Mouse (Mus musculus) embryonic fibroblast, embryonic 13.5 days (primary cell): ENCODE results near the gene Nek6. TPM values are rescaled to one million over a fixed set of nuclear protein-coding genes. Genes with fewer than 3 reads are reported as not detected.

ENCODE experiments used
- H3K27ac ChIP-seq: 2 replicates; pipeline ENCODE4 v1.5.1; 2012; ENCODE audit warnings: low read length, control low read depth, inconsistent platforms; ENCODE audit not compliant: insufficient read depth
- H3K4me1 ChIP-seq: 2 replicates; pipeline ENCODE4 v1.6.1; 2011; ENCODE audit warnings: low read length; ENCODE audit not compliant: control insufficient read depth, insufficient read depth
- H3K4me3 ChIP-seq: 2 replicates; pipeline ENCODE4 v1.5.1; 2011; ENCODE audit warnings: mild to moderate bottlenecking, control low read depth, low read length; ENCODE audit not compliant: insufficient read depth
- CTCF ChIP-seq: IDR thresholded peaks from 2 replicates; pipeline ENCODE4 v1.5.1; 2011; ENCODE audit warnings: mild to moderate bottlenecking, control low read depth, low read length, moderate library complexity, borderline replicate concordance; ENCODE audit not compliant: insufficient read depth
- POLR2A ChIP-seq: IDR thresholded peaks from 2 replicates; pipeline ENCODE4 v1.6.1; 2011; ENCODE audit warnings: low read depth, mild to moderate bottlenecking, control low read depth, low read length, moderate library complexity
- polyA plus RNA-seq: library from polyadenylated mRNA; stranded (reverse); fragments of >200 nt; gene quantifications from 2 replicates; pipeline ENCODE4 v1.2.4, GENCODE M21; 2011; ENCODE audit warnings: low read depth; ENCODE audit not compliant: missing spikeins, insufficient read length

The Nek6 gene
- 38.1 and 52.3 TPM in 2 replicates for polyA plus RNA-seq

DNA sequence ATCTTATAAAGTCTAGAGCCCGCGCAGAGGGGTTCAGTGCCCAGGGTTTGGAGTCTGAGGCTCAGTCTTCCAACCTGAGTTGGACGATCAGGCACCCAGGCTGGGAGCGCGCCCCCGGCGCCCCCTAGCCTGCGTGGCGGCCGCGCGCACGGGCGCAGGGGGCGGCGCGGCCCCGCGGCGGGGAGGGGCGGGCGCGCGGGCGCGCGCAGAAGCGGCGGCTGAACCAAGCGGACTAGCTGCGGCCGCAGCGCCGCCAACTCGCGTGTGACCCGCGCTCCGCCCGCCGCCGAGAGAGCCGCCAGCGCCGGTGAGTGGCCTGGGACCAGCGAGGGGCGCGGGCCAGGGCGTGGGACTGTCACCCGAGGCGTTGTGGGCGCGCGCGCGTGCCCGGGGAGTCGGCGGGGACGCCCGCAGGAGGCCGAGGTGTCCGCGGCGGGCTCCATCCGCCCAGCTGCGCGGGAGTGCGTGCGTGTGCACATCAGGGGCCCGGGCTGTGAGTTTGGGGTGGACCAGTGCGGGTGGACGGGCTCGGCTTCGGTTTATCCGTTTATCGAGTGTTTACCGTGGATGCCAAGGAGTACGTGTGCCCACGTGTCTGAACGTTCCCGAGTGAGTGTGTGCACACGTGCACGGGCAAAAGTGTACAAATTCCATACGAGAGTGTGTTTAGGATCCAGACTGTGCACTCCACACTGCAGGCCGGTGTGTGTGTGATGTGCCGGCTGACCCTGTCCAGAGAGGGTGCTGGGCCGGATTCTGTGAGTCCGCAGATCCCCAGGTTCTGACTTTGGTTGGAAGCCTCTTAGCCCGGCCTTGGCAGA lies at the start of gene Nek6:
TSS of gene Nek6 (plus strand) at position 157 of the 821 bp plus-strand sequence.
- H3K27ac ChIP-seq, result peak within 1 kb of the TSS; percentile 80
- H3K4me1 ChIP-seq, result peaks cover 15% of the 10 kb centered on the region
- H3K4me3 ChIP-seq, result peak within 1 kb of the TSS; percentile 71
- TF ChIP-seq POLR2A, result peak; percentile 68
- TF ChIP-seq CTCF, result no peak

DNA sequence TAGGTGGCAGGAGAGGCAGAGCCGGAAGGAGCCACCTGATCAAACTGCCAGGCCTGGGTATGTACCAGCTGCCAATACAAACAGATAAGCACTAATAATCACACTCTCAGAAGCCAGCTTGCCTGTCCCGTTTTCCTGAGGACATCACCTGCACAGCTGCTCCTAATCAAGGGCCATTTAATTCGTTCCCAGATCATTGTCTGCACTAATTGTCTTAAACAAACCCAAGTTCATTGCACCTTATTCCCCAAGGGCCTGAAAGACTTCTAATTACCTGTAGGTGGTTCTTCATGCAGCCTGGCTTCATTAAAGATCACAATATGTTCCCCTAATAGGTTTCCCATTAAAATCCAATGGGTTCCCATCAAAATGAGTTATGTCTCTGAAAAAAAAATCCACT lies 49.1 kb upstream of the Nek6 start:
- no peak for TF ChIP-seq POLR2A
- TF ChIP-seq CTCF, result no peak

DNA sequence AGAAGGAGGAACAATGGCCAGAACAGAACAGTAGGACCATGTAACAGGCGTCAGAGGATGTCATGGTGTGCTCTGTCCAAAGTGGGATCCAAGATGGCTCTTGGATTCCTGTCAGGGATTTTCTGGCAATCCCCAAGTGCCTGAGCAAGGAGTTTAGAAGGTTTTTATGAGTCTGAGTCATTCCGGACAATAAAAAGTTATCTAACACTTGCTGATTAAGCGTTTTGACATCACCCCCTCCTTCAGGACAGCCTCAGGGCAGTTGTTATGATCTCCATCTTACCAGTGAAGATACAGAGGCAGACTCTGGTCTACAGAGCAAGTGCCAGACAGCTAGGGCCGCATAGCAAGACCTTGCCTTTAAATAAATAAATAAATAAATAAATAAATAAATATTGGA lies 42.6 kb upstream of the Nek6 start:
- H3K4me1 ChIP-seq, result no peaks in the 10 kb centered on the region
- no peak overlapping the region for H3K27ac ChIP-seq
- no peak for TF ChIP-seq POLR2A
- no peak for TF ChIP-seq CTCF
- no peak overlapping the region for H3K4me3 ChIP-seq

More for the DNA sequence above, 49.1 kb upstream of the Nek6 start:
- Histone ChIP-seq H3K4me3 (no peak overlapping the region), H3K27ac (no peak overlapping the region), H3K4me1 (no peaks in the 10 kb centered on the region; the same call in 1 of the 2 replicates)

- TF ChIP-seq CTCF (no peak), POLR2A (no peak)
- Histone ChIP-seq H3K4me3 (no peak overlapping the region), H3K27ac (no peak overlapping the region), H3K4me1 (no peaks in the 10 kb centered on the region)
Measured at GRCm38 (mm10) chr2:38471745-38472144, 39.7 kb upstream of the Nek6 start.

DNA sequence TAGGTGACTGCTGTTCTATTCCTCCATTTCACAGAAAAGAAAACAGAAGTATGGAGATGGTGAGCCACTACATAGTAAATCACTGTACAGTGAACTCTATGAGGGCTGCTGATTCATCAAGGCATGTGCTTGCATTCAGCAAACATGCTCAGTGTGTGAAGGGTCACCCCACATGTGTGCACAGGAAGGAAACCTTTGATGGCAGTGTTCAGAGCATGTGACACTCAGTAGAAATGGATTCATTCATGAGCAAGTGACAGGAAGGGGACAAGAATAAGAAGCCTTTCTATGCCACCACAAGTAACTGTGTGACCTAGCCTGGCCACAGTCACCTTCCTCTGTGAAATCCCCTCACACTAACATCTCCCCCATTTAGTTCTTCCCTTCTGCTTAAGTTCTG lies 38.6 kb upstream of the Nek6 start:
- TF ChIP-seq POLR2A, result no peak
- Histone ChIP-seq H3K27ac (no peak overlapping the region), H3K4me3 (no peak overlapping the region), H3K4me1 (no peaks in the 10 kb centered on the region)

DNA sequence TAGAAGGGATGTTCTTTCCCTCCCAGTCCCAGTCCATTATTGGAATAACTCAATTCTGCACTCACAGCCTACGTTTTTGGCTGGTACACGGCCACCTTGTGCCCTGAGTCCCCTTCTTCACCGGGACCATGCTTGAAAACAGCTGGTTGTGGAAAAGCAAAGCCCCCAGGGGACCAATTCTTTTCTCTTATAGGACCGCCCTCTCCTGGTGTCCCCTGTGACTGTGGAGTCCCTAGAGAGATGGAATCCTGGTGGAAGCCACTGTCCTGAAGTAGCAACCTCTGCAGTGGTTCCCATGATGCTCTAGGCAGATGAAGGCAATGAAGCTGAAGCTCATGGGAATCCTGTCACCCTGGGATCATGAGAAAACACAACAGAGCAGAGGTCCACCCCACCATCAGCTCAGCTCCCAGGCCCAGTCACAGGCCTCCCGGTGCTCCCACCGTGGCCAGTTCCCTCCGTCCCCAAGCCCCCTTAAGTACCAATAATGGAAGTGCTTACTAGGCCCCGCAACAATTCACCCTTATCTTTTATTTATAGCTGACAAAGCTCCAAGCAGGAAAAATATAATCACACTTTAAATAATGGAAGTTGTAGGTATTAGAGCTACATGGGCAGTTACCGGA lies 34.5 kb upstream of the Nek6 start:
- no peak overlapping the region for H3K27ac ChIP-seq
- TF ChIP-seq POLR2A, result no peak
- TF ChIP-seq CTCF, result no peak
- H3K4me3 ChIP-seq, result no peak overlapping the region
- H3K4me1 ChIP-seq, result no peaks in the 10 kb centered on the region

DNA sequence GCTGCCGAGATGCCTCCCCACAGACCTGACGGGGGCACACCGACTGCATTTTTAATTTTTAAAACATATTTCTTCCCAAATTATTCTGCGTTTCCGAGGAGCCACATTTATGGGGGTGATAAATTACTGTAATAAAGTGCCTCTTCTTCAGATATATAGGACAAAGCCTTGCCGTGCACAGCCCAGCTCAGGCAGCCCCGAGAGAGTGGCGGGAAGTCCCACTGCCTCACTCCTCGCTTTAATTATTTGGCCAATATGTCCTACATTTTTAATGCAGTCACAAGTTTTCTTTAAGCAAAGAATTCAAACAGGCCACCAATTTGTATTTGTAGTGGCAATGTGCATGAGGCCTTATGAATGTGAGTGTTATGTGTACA lies 34.0 kb upstream of the Nek6 start:
- Histone ChIP-seq H3K27ac (no peak overlapping the region), H3K4me1 (no peaks in the 10 kb centered on the region), H3K4me3 (no peak overlapping the region)
- TF ChIP-seq CTCF (no peak), POLR2A (no peak)

GRCm38 (mm10) chr2:38478683-38479082 lies 32.8 kb upstream of the Nek6 start:
- Histone ChIP-seq H3K4me3 (no peak overlapping the region), H3K27ac (no peak overlapping the region), H3K4me1 (no peaks in the 10 kb centered on the region)
- TF ChIP-seq CTCF (no peak), POLR2A (no peak)

GRCm38 (mm10) chr2:38479541-38479940 lies 31.9 kb upstream of the Nek6 start:
- H3K4me3 ChIP-seq, result no peak overlapping the region
- TF ChIP-seq CTCF (no peak), POLR2A (no peak)
- H3K27ac ChIP-seq, result no peak overlapping the region
- no peaks in the 10 kb centered on the region for H3K4me1 ChIP-seq

DNA sequence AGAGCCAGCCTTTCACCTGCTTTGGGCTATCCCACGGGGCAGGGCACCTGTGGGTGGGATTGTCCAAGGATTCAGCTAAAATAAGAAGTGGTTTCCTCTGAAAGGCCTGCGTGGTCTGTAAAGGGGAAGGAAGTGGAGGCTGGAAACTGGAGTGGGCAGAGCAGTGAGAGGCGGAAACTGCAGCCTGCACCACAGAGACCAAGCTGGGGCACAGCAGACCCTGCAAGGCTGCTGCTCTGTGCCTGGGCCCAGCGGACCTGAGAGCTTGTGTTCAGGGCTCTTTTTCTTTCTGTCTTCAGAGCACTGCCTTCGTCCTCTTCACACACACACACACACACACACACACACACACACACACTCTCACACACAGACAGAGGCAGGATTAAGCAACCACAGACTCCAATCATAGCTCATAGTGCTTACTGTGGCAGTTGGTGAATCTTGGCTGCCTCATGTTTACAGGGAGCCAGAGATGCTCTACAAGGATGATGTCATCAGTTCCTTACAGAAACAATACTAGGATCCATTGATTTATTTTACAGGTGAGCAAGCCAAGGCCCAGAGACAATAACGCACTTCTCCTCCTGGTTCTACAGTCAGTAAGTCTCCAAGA lies 30.2 kb upstream of the Nek6 start:
- H3K27ac ChIP-seq, result no peak overlapping the region

More for the DNA sequence above, 30.2 kb upstream of the Nek6 start:
- no peak for TF ChIP-seq CTCF
- TF ChIP-seq POLR2A, result no peak
- no peak overlapping the region for H3K4me3 ChIP-seq
- H3K4me1 ChIP-seq, result no peaks in the 10 kb centered on the region; the same call in 1 of the 2 replicates
